ENCODE assay signal across 11 mouse cellular contexts in the genomic region with DNA sequence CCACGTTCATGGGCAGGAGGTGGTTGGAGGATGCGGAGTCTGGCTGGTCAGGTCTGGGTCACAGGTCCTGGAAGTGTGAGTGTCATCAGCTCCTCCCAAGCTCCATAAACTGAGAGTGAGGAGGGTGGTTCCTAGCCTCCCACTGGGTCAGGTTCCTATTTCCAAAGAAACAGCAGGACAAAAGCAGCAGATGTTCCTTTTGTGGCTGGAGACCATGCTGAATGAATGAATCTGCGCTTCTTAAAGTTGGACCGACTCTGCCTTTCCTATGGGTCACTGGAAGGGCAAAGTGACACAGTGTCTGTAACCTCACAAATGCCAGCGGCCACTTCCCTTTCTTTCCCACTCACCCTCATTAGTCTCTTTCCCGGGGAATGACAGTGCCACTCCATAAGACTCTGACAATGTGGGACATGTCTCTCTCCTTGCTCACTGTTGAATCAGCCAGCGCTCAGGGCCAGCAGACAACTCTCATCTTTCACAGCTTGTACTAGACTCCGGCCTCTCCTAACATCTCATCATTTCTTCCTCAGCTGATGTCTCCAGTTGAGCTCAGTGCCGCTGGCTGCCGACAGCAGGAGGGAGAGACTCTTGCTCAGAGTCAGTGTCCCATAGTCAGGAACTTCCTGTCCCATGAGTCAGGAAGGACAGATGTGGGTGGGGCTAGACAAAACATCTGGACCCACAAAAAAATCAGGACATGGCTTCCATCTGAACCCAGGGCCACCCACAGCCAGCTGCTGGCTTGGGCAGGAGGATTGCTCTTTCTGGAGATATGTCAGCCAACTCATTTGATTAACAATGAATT. TPM values are rescaled to one million over a fixed set of nuclear protein-coding genes. Genes with fewer than 3 reads are reported as not detected.
DNase-seq lines count a peak whose midpoint lies in the region; ATAC-seq and TF ChIP-seq lines count a peak whose summit lies in the region.
"Had no signal": no experiment of that assay in that cellular context is flagged by ENCODE, and none has a peak within 500 bp of the region (broad histone marks: within the 10 kb centered on the region; RNA-seq: fewer than 3 reads in every experiment).

No protein-coding gene starts in this region.

- intact Hi-C loops in left cerebral cortex, postnatal 4 days (cut with DNase I), result loop anchor here (10.0 kb wide), 2 partner anchors 75 to 265 kb away; partner anchors contain the start of gene Gas7

- H3K9ac ChIP-seq in forebrain, postnatal 0 days, result no peak overlapping the region
- H3K9ac ChIP-seq: embryonic facial prominence, embryonic 13.5 days; hindbrain, embryonic 14.5 days had no signal

- no peaks in the 10 kb centered on the region for H3K9me3 ChIP-seq in forebrain, embryonic 10.5 days
- no peaks in the 10 kb centered on the region for H3K9me3 ChIP-seq in forebrain, postnatal 0 days (ENCODE audit: low read length)
- H3K9me3 ChIP-seq: embryonic facial prominence, embryonic 13.5 days had no signal

- no peak overlapping the region for H3K4me2 ChIP-seq in forebrain, postnatal 0 days (ENCODE audit: low read depth)
- H3K4me2 ChIP-seq: embryonic facial prominence, embryonic 13.5 days; hindbrain, embryonic 14.5 days had no signal

- ATAC-seq in forebrain, postnatal 0 days, result no peak

- H3K27me3 ChIP-seq in forebrain, embryonic 10.5 days (ENCODE audit: poor library complexity, severe bottlenecking), result peaks cover 29% of the 10 kb centered on the region
- no peaks in the 10 kb centered on the region for H3K27me3 ChIP-seq in forebrain, postnatal 0 days (ENCODE audit: insufficient read depth, low read length)
- H3K27me3 ChIP-seq: embryonic facial prominence, embryonic 13.5 days had no signal

- H3K4me1 ChIP-seq in forebrain, embryonic 10.5 days, result peaks cover 23% of the 10 kb centered on the region
- no peaks in the 10 kb centered on the region for H3K4me1 ChIP-seq in forebrain, postnatal 0 days (ENCODE audit: insufficient read depth)
- H3K4me1 ChIP-seq: embryonic facial prominence, embryonic 13.5 days had no signal

- 43% methylated on average over 10 of the region's 10 CpGs for WGBS in forebrain, embryonic 10.5 days
- 35% methylated on average over 10 of the region's 10 CpGs for WGBS in forebrain, postnatal 0 days

- peak; percentile 17 for DNase-seq in forebrain, embryonic 10.5 days (ENCODE audit: extremely low spot score, low spot score)
- no peak for DNase-seq in forebrain, postnatal 0 days
- DNase-seq in embryo, embryonic 10 days (ENCODE audit: low spot score), result peak; percentile 76
- DNase-seq in kidney, adult 9 months, result peak; percentile 25
- peak; percentile 58 to 88 for DNase-seq in lung, postnatal 4 days
- no peak for DNase-seq in left cerebral cortex, postnatal 4 days
- no peak for DNase-seq in layer of hippocampus, adult 9-10 months (ENCODE audit: low spot score)
- no peak for DNase-seq in right cerebral cortex, postnatal 4 days

- TF ChIP-seq CTCF in forebrain, postnatal 0 days (IDR thresholded peaks at IDR 0.05; ENCODE audit: low read depth), result no peak

- H3K27ac ChIP-seq in forebrain, embryonic 10.5 days, result peak overlapping the region; percentile 40; the same call in 1 of the 2 replicates
- H3K27ac ChIP-seq in forebrain, postnatal 0 days (ENCODE audit: low read depth, low read length), result no peak overlapping the region
- H3K27ac ChIP-seq: embryonic facial prominence, embryonic 13.5 days; hindbrain, embryonic 14.5 days had no signal

- H3K4me3 ChIP-seq in forebrain, embryonic 10.5 days, result no peak overlapping the region
- no peak overlapping the region for H3K4me3 ChIP-seq in forebrain, postnatal 0 days (ENCODE audit: low read depth, low read length)
- H3K4me3 ChIP-seq: embryonic facial prominence, embryonic 13.5 days had no signal

- no peaks in the 10 kb centered on the region for H3K36me3 ChIP-seq in forebrain, embryonic 10.5 days (replicated peaks)
- H3K36me3 ChIP-seq in forebrain, postnatal 0 days (ENCODE audit: insufficient read depth), result no peaks in the 10 kb centered on the region
- H3K36me3 ChIP-seq: embryonic facial prominence, embryonic 13.5 days had no signal

RNA-seq across cellular contexts. Expression of gene Myh13, which starts 58.4 kb away (rescaled TPM):
- not detected in 2 replicates for polyA plus RNA-seq in forebrain, embryonic 10.5 days (2016; fragmentation: Nextera tagmentation; extraction: Ambion mirVana)
- 0.57 and 0.62 TPM in 2 replicates for total RNA-seq in forebrain, postnatal 0 days (2014; rRNA removed)
- 0.15 and 0.26 TPM in 2 replicates for polyA plus RNA-seq in forebrain, postnatal 0 days (2015; fragmentation: Nextera tagmentation; extraction: Ambion mirVana)
- total RNA-seq in left cerebral cortex, postnatal 4 days (2021), result under 1 TPM; 0.14 to 0.28 TPM
- polyA plus RNA-seq: C2C12 had no signal

Comparison
In these comparisons a context has a peak if more than half of its experiments do, and no peak if none do; other contexts are left out.
1. DNase-seq: peak in forebrain, embryonic 10.5 days (single experiment), embryo, embryonic 10 days (single experiment), kidney, adult 9 months (single experiment) and lung, postnatal 4 days (2 of 2); none in forebrain, postnatal 0 days (single experiment), left cerebral cortex, postnatal 4 days (single experiment), layer of hippocampus, adult 9-10 months (single experiment) and right cerebral cortex, postnatal 4 days (single experiment).